Mouse (Mus musculus) frontal cortex, postnatal 10 days (tissue): Measurements from ENCODE around the gene Btnl10.

Source experiments
- DNase-seq, 2 experiments: peaks; one replicate each; pipeline ENCODE4 v3.0.0; 2022; ENCODE audit warnings: low spot score in 2 of 2, mixed read lengths in 1 of 2

Gene Btnl10

GRCm38 (mm10) chr11:58930254-58930653, 12.5 kb downstream of the Btnl10 start:
- DNase-seq: no peak

- no peak for DNase-seq
These were observed 13.9 kb downstream of the Btnl10 start for GRCm38 (mm10) chr11:58931576-58931975.

- no peak for DNase-seq
These were observed 20.2 kb downstream of the Btnl10 start for GRCm38 (mm10) chr11:58937909-58938308.

- DNase-seq: peak; percentile 87 to 88
These were observed 20.8 kb downstream of the Btnl10 start, which contains the start of gene Rnf187 for GRCm38 (mm10) chr11:58938322-58939087. TSS of gene Rnf187 (minus strand) at chr11:58938916.

GRCm38 (mm10) chr11:58939088-58939439, 21.4 kb downstream of the Btnl10 start:
- no peak for DNase-seq

GRCm38 (mm10) chr11:58944136-58944535, 26.4 kb downstream of the Btnl10 start:
- DNase-seq: no peak

- DNase-seq: no peak
These were observed 29.6 kb downstream of the Btnl10 start for GRCm38 (mm10) chr11:58947306-58947705.

GRCm38 (mm10) chr11:58947798-58948528, 30.3 kb downstream of the Btnl10 start:
- peak in 1 of 2 experiments; percentile 57 for DNase-seq

- DNase-seq: peak; percentile 75 to 79
These were observed 31.1 kb downstream of the Btnl10 start, which contains the start of gene Hist3h2ba for GRCm38 (mm10) chr11:58948542-58949479. TSS of gene Hist3h2ba (plus strand) at chr11:58948920.

- DNase-seq: peak in 1 of 2 experiments; percentile 53
These were observed 32.0 kb downstream of the Btnl10 start for GRCm38 (mm10) chr11:58949480-58950431.

- no peak for DNase-seq
These were observed 33.5 kb downstream of the Btnl10 start for GRCm38 (mm10) chr11:58951210-58951609.

- no peak for DNase-seq
These were observed 35.9 kb downstream of the Btnl10 start for GRCm38 (mm10) chr11:58953351-58954169.

GRCm38 (mm10) chr11:58954170-58954419, 36.4 kb downstream of the Btnl10 start:
- peak in 1 of 2 experiments; percentile 81 for DNase-seq

- peak; percentile 85 to 93 for DNase-seq
These were observed 36.9 kb downstream of the Btnl10 start, which contains the start of the genes Hist3h2a and Trim17 for GRCm38 (mm10) chr11:58954420-58955142. TSS of gene Hist3h2a (plus strand) at chr11:58954685. TSS of gene Trim17 (plus strand) at chr11:58954685.

- no peak for DNase-seq
These were observed 37.6 kb downstream of the Btnl10 start for GRCm38 (mm10) chr11:58955143-58955867.

- no peak for DNase-seq
These were observed 38.2 kb downstream of the Btnl10 start for GRCm38 (mm10) chr11:58955868-58956257.

- DNase-seq: no peak
These were observed 39.7 kb downstream of the Btnl10 start for GRCm38 (mm10) chr11:58957226-58957914.

GRCm38 (mm10) chr11:58958536-58958935, 40.8 kb downstream of the Btnl10 start:
- DNase-seq: no peak
